Comparison of ENCODE assay signal across 23 mouse cellular contexts in genomic region chr9:29389224-29389623, GRCm38 (mm10).
A peak's percentile ranks its signal among the peaks of the same experiment; 100 is the strongest.
DNase-seq lines count a peak whose midpoint lies in the region; ATAC-seq and TF ChIP-seq lines count a peak whose summit lies in the region.
"Had no signal": no experiment of that assay in that cellular context is flagged by ENCODE, and none has a peak within 500 bp of the region (broad histone marks: within the 10 kb centered on the region; RNA-seq: fewer than 3 reads in every experiment).

No protein-coding gene starts in this region.

- H3K27me3 ChIP-seq in limb, embryonic 11.5 days (ENCODE audit: control insufficient read depth, insufficient read depth, low read length) = no peaks in the 10 kb centered on the region
- H3K27me3 ChIP-seq in limb, embryonic 10.5 days (ENCODE audit: low read depth, poor library complexity, severe bottlenecking) = peaks cover 24% of the 10 kb centered on the region; the same call in 1 of the 2 replicates
- H3K27me3 ChIP-seq in thymus, adult 2 months (ENCODE audit: control insufficient read depth, insufficient read depth, low read length) = no peaks in the 10 kb centered on the region
- H3K27me3 ChIP-seq: midbrain, embryonic 13.5 days; stomach, embryonic 15.5 days had no signal

- DNase-seq in frontal cortex, postnatal 36 days (ENCODE audit: low spot score in 2 of 2) = peak; percentile 43 to 56
- no peak for DNase-seq in frontal cortex, postnatal 14 days (ENCODE audit: low spot score in 2 of 2)
- DNase-seq in limb, embryonic 11.5 days (ENCODE audit: low spot score) = no peak
- DNase-seq in limb, embryonic 10.5 days (ENCODE audit: low spot score) = no peak
- peak; percentile 49 for DNase-seq in right cerebral cortex, adult 18-20 months
- DNase-seq in right cerebral cortex, postnatal 4 days = no peak
- peak; percentile 61 for DNase-seq in telencephalon, adult 2 months (ENCODE audit: low read depth, low spot score)
- DNase-seq in thymus, adult 2 months = no peak
- DNase-seq: adrenal gland, postnatal 36 days; B cell, adult 2 months; gastrocnemius, postnatal 10 days; heart, adult 18-20 months; heart, postnatal 36 days; kidney, postnatal 4 days; right cerebral cortex, postnatal 14 days; thymus, postnatal 25 days had no signal

- peak overlapping the region; percentile 27; the same call in 1 of the 2 replicates for H3K9ac ChIP-seq in limb, embryonic 11.5 days (ENCODE audit: low read length)
- H3K9ac ChIP-seq: liver, embryonic 14.5 days; midbrain, embryonic 13.5 days; stomach, embryonic 15.5 days had no signal

- no peak overlapping the region for H3K27ac ChIP-seq in limb, embryonic 11.5 days (replicated peaks; ENCODE audit: low read depth, low read length)
- H3K27ac ChIP-seq in limb, embryonic 10.5 days = no peak overlapping the region
- no peak overlapping the region for H3K27ac ChIP-seq in thymus, adult 2 months (ENCODE audit: control insufficient read depth, insufficient read depth, low read length)
- H3K27ac ChIP-seq: embryonic facial prominence, embryonic 10.5 days; liver, embryonic 14.5 days; midbrain, embryonic 13.5 days; stomach, embryonic 15.5 days had no signal

- no peak overlapping the region for H3K4me2 ChIP-seq in limb, embryonic 11.5 days (ENCODE audit: low read depth, severe bottlenecking)
- H3K4me2 ChIP-seq: midbrain, embryonic 13.5 days; stomach, embryonic 15.5 days had no signal

- no peaks in the 10 kb centered on the region for H3K36me3 ChIP-seq in limb, embryonic 11.5 days (ENCODE audit: control insufficient read depth, insufficient read depth, low read length)
- H3K36me3 ChIP-seq in limb, embryonic 10.5 days = no peaks in the 10 kb centered on the region
- H3K36me3 ChIP-seq in thymus, adult 2 months (ENCODE audit: control insufficient read depth, insufficient read depth, low read length) = no peaks in the 10 kb centered on the region
- H3K36me3 ChIP-seq: embryonic facial prominence, embryonic 10.5 days; midbrain, embryonic 13.5 days; stomach, embryonic 15.5 days had no signal

- no peaks in the 10 kb centered on the region for H3K9me3 ChIP-seq in limb, embryonic 11.5 days (ENCODE audit: control insufficient read depth, low read length)
- no peaks in the 10 kb centered on the region for H3K9me3 ChIP-seq in limb, embryonic 10.5 days (replicated peaks)
- H3K9me3 ChIP-seq: embryonic facial prominence, embryonic 10.5 days; midbrain, embryonic 13.5 days; stomach, embryonic 15.5 days had no signal

- no peak overlapping the region for H3K4me3 ChIP-seq in limb, embryonic 11.5 days (ENCODE audit: low read depth, low read length)
- H3K4me3 ChIP-seq in limb, embryonic 10.5 days = no peak overlapping the region
- H3K4me3 ChIP-seq in thymus, adult 2 months (ENCODE audit: control insufficient read depth, insufficient read depth, low read length) = no peak overlapping the region
- H3K4me3 ChIP-seq: embryonic facial prominence, embryonic 10.5 days; midbrain, embryonic 13.5 days; stomach, embryonic 15.5 days had no signal

- TF ChIP-seq POLR2A in thymus, adult 2 months (IDR thresholded peaks at IDR 0.05; ENCODE audit: control insufficient read depth, extremely low read depth, insufficient read depth, low read length, poor library complexity) = no peak

- no peak for TF ChIP-seq CTCF in thymus, adult 2 months (IDR thresholded peaks at IDR 0.05; ENCODE audit: borderline replicate concordance, control insufficient read depth, extremely low read depth, insufficient read depth, low read length, poor library complexity)

- 80% methylated on average over 7 of the region's 7 CpGs for WGBS in limb, embryonic 11.5 days
- WGBS in limb, embryonic 10.5 days = 88% methylated on average over 7 of the region's 7 CpGs
- 86% methylated on average over 7 of the region's 7 CpGs for WGBS in thymus, adult 2 months

- no peak for ATAC-seq in limb, embryonic 11.5 days (ENCODE audit: insufficient number of reproducible peaks, low FRiP score, low TSS enrichment, low read depth)
- ATAC-seq: forebrain, embryonic 16.5 days; hindbrain, embryonic 16.5 days; intestine, embryonic 16.5 days; midbrain, embryonic 13.5 days had no signal

- H3K4me1 ChIP-seq in limb, embryonic 11.5 days (ENCODE audit: control insufficient read depth, insufficient read depth, low read length) = no peaks in the 10 kb centered on the region
- H3K4me1 ChIP-seq in limb, embryonic 10.5 days = no peaks in the 10 kb centered on the region
- no peaks in the 10 kb centered on the region for H3K4me1 ChIP-seq in thymus, adult 2 months (replicated peaks; ENCODE audit: control insufficient read depth, insufficient read depth, low read length)
- H3K4me1 ChIP-seq: embryonic facial prominence, embryonic 10.5 days; stomach, embryonic 15.5 days had no signal

Comparison
In these comparisons a context has a peak if more than half of its experiments do, and no peak if none do; other contexts are left out.
1. DNase-seq: peak in frontal cortex, postnatal 36 days (2 of 2), right cerebral cortex, adult 18-20 months (single experiment) and telencephalon, adult 2 months (single experiment); none in frontal cortex, postnatal 14 days (0 of 2), limb, embryonic 11.5 days (single experiment), limb, embryonic 10.5 days (single experiment), right cerebral cortex, postnatal 4 days (single experiment) and thymus, adult 2 months (single experiment).